Mouse (Mus musculus): ENCODE results near the gene Aup1.

DNA sequence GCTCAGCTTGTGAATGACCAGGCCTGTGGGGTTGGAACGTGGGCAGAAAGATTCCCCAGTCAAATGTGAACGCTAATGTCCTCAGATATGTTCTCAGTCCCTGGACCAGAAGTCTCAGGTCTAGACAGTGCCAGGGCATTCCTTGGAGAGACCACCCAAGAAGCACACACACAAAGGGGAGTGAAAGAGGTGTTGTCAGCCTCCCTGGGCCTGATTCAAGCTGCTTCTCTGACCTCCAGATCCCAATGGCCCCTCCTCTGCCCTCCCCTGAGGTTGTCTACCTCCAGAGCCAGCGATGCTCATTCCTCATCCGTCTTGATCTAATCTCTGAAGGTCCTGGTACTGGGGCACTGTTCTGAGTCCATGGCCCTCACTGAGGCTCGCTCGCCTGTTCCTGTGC lies 10.8 kb upstream of the Aup1 start:
- TF ChIP-seq CTCF (IDR thresholded peaks at IDR 0.05; ENCODE audit: low read depth) (no peak), EP300 (optimal IDR thresholded peaks at IDR 0.05) (no peak)

Measured in stomach, postnatal 0 days (tissue).